Mouse (Mus musculus): ENCODE results near the gene Tsku.

The Tsku gene

DNA sequence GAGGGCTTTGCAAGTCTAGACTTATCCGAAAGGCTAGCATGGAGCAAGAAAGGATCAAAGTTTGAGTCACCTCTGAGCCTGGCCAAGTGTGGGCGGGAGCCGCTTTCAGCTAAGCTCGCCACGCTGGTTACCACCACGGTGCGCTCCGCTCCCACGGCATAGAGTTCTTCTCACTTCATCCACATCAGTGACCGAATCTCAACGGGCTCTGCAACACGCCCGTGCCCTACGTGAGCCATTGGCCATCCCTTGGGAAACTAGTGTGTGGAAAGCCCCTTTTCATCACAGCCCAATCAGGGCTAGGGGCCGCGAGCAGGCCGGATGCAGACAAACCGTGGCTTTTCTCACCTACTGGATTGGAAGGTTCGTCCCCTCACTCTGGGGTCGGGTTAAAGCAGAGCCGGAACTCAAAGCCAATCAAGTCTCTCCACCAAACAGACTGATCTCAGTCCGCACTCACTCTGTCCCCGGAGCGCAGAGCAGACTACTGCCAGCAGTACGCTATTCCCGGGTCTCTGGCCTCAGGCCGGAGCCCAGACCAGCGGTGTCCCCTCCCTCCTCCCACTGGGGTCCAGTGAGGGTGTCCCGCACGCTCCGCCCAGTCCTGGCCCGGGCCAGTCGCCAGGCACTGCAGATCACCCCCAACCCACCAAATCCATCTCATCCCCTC lies 1.0 kb downstream of the Tsku start:
- DNase-seq (ENCODE audit: extremely low read depth, low read depth) = no peak

DNA sequence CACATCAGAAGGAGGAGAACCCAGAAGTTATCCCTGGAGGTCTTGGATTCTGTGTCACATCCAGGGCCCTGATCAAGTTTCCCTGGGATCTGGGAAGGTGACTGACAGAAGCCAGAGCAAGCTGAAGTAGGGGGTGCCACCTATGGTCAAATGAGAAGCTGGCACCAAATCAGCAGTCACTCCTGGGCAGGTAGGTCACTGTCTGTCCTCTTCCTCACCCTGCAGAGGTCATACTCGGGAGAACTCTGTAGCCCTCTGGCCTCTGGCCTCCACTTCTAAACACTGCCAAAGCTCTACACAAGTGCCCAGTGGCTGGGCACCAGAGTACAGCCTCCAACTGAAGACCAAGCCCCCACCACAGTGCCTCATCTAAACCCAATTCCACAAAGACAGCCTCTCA lies 3.1 kb downstream of the Tsku start:
- DNase-seq (ENCODE audit: extremely low read depth, low read depth) = no peak

DNA sequence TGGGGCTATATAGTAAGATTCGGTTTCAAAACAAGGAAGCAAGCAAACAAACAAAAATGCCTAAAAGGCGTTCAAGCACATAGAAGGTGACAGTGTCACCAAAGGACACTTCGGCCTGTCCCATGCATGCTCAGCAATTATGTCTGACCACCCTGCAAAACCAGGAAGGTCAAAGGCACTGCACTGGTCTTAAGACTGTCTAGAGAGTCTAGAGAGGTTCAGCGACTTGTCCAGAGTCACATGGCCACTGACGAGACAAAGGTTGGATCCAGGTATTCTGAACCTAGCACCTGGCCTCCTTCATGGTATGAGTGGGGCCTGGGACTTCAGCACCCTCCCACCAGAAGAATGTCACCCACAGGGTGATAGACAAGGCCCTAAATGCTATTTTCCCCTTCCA lies 3.8 kb downstream of the Tsku start:
- DNase-seq (ENCODE audit: extremely low read depth, low read depth) = no peak

DNA sequence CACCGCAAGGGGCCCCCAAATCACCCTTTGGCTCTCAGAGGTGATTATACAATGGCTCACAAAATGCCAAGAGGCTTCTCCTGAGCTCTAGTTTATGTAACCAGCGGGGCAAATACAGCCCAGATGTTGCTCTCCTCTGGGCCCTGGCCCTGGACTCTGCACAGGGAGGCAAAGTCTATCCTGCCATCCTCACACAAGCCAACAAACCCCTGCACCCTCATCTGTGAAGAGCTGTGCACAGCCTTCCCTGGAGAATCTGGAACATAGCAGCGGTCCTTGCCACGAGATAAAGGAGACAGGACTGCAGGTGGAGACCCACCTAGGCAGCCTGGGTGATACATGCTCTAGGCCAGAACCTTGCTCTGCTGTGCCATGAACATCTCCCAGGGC lies 6.2 kb downstream of the Tsku start:
- DNase-seq (ENCODE audit: extremely low read depth, low read depth) = no peak

DNA sequence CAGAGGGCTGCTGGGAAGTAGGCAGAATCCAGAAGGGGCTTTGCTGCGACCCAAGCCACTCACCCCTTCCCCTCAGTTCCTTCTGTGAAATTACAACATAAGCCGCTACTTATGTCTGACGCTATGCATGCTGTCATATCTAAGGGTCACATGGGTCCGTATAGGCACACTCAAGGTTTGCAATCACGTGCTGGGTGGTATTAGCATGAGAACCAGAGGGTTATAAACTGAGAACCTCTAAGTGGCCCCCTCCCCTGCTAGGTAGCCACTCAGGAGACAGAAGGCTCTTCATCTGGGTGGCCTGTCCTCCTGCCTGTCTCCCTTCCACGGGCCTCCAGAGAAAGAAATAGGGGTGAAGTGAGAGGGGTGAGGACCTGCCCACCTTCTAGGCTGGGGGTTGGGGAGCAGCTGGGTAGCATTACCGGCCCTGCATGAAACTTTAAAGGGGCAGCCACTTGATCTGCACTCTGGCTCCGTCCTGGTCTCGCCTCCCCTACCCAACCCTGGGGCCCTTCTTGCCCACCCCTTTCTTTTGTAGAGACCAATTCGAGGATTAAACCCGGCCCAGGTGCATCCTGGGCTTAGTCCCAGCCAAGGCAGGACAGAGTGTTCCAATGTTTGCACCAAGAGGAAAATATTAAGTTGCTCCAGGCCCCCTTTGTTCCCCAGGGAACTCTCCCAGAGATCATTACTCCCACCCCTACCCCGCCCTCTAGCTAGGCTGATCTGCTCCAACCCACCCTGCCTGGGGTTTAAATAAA lies 6.8 kb downstream of the Tsku start:
- DNase-seq (ENCODE audit: extremely low read depth, low read depth) = no peak

DNA sequence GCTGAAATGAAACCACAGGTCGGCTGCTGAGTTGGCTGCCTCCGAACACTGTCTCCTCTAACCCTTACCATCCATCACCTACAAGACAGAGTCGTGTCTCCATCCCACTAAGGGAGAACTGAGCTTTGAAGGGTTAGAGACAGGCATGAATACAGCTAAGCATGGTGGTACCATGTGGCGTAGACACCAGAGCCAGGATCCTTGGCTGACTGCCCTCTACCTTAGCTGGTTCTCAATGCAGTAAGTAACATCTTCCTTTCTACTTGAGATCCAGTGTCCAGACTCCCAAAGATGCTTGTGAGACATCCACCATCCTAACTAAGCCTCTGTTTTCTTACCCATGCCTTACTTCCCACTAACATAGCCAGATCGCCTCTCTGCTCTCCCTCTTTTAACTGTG lies 7.5 kb downstream of the Tsku start:
- no peak for DNase-seq (ENCODE audit: extremely low read depth, low read depth)

DNA sequence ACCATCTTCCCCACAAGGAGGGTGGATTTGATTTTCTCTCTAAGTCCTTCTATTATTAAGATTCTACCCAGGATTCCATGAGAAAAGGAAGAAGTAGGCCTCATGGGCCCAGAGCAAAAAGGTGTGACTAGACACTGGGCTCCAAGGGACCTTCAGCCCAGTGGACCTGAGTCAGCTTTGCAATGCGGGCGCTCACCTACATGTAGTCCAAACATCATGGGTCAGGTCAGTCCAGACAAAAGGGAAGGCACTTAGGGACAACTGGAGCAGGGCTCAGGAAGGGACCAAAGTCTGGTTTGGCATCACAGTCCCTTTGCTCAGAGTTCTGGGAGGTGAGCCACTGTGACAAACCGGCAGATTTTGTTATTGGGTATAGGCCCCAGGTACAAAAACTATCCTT lies 9.6 kb downstream of the Tsku start:
- no peak for DNase-seq (ENCODE audit: extremely low read depth, low read depth)

DNA sequence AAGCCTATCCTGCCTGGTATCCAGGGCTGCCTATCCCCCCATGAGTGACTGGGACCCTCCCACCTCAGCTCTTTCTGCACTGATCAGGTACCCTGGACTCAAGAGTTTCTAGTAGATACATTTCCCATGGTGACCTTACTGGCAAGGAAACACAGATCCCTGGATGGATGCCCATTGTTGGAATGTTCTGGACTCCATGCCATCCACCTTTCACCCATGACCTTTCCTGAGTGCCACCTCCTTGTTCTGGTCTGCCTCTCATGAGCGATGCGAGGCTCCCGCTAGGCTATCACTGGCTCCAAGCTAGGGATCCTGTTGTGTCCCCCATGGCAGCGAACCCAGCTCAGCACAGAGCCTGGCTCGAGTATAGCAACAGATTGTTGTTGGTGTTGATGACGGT lies 11.3 kb downstream of the Tsku start:
- no peak for DNase-seq (ENCODE audit: extremely low read depth, low read depth)

DNA sequence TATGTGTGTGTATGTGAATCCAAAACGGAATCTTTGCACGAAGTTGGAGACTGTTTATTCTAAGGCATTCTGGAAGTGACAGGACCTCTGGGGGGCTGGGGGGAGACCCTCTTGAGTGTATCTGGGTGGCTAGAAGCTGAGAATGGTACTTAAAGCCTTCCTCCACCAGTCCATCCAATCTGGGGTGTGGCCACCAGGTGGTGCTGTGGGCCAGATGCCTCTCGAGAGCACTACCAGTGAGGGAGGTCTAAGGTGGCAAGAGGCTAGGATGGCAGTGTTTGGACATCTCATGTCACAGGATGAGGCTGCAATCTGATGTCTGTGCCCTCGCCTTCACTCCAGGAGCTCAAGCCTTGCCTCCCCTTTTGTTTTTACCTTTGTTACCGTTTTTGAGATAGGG lies 12.0 kb downstream of the Tsku start:
- no peak for DNase-seq (ENCODE audit: extremely low read depth, low read depth)

DNA sequence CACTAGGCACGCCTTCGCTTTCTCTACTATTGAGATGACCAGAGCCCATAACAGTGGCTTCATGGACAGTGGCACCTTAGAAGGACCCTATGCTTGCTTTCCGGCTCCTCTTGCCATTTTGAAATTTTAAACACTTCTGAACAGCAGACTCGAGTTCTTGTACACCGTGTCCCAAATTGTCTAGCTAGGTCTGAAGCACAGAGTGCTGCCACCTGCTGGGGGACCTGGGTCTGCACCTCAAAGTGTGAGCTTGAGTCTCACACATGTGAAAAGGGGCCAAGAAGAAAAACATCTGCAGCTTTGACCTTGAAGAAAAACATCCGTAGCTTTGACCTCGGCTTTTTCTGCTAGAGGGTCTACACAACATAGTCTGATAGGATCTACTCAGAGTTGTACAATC lies 13.1 kb downstream of the Tsku start:
- DNase-seq (ENCODE audit: extremely low read depth, low read depth) = no peak

DNA sequence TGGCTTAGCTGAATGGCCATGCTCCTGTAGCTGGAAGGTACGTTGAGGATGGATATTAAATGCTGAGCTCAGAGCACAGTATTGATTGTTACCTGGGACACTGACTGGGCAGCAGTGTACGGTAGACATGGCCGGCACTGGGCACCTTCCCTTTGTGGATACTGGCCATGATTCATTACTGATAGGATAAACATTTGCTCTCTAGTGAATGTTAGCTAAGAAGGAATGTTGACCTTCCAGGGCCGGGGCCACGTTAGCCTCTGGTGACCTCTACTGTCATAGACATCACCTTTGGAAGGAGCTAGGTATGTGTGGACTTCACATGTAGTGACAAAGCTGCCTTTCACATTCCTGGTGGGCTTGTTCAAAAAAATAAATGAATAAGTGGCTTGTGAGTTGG lies 13.7 kb downstream of the Tsku start:
- no peak for DNase-seq (ENCODE audit: extremely low read depth, low read depth)

DNA sequence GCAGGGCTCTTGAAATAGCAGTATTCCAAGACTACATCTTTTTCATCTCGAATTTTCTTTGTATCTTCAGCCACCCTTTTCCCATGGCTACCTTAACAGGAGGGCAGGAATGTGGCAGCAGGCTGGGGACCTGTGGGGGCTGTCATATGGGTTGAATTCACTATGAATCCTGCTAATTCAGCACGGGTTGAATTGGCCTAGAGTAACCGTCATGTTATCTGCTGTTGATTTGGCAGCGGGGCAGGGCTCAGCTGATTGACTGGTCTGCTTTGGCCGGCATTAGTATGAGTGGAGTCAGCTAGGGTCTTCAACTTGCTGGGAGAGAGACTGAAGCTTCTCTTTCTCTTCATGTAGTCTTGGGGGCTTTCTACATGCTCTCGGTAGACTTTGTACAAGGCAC lies 16.1 kb downstream of the Tsku start:
- no peak for DNase-seq (ENCODE audit: extremely low read depth, low read depth)

DNA sequence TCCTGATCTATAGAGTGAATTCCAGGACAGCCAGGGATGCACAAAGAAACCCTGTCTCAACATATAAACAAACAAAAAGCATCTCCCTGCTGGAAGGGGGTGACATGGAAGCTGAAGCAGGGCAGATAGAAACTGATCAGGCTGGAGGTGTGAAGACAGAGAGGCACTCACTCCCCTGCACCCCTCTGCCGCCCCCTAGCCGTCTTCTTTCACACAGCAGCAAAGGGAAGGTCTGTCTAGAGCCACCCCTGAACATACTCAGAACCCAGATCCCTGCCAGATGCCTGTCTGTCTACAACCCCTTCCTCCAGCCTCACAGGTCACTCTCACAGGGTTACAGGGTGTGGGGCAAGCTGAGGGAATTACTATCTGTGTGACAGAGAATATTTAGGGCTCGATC lies 16.8 kb downstream of the Tsku start:
- no peak for DNase-seq (ENCODE audit: extremely low read depth, low read depth)

DNA sequence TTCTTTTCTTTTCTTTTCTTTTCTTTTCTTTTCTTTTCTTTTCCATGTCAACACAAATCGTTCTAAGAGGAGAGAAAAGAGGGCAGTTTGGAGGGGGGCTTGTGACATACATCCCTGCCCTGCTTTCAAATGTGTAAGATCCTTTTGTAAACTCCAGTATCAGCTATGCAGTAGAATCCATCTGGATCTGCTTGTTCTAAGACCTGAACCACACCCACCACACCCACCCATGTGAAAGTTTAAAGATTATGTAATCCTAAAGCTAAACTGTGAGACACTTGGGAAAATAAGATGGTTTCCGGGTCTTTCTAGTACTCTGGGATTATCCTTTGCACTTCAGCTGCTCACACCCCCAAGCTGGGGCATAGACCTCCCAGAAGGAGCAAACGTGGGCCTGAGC lies 18.9 kb downstream of the Tsku start:
- no peak for DNase-seq (ENCODE audit: extremely low read depth, low read depth)

DNA sequence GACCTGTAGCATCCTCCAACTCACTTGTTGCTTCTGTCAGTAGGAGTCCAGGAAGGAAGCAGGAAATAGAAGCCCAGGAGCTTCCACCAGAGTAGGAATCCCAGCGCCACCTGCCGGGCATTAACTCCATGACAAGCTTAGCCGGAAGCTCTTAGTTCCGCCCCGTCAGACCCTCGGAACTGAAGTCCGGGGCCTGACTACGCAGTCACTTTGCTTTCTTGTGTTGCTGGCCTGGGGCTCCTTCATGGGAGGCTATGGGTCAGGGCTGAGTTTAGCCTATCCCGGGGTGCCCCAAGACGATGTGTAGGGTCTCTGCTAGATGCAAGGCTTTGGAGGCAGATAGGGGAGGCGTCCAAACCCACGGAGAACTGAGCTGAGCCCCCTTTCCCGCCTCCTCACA lies 19.7 kb downstream of the Tsku start:
- DNase-seq (ENCODE audit: extremely low read depth, low read depth) = peak; percentile 76

DNA sequence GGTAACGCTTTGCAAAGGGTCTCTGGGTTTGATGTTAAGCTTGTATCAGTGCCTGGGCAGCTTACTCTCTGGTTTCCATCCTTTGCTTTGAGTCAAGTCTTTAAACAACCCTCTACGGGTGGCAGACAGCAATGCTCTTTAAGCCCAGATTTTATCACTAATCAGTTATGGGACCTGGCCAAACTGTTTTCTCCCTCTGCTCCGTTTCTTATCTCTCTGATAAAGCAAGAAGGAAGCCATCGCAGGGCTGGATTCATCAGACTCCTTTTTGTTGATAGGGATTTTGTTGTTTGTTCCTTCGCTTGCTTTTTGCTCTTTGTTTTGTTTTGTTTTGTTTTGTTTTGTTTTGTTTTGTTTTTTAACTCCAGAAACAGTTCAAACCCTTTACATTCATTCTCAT lies 20.8 kb downstream of the Tsku start:
- DNase-seq (ENCODE audit: extremely low read depth, low read depth) = no peak

DNA sequence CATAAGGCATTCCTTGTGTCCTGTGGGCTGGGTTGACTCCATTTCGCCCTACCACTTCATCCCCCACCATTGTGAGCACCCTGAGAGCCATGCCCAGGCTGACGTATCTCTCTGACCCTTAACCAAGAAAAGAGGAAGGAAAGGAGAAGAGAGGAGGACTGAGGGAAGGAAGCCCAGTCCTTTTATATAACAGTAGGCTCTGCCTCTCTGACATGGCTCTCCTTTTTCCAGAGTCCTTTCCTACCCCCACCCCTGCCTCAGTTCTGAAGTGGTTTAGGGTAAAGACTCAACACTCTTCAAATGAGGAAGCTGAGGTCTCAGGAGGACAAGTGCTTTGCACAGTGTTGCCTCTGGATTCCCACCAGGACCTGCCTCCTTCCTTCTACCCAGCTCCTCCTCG lies 27.1 kb downstream of the Tsku start:
- peak; percentile 74 for DNase-seq (ENCODE audit: extremely low read depth, low read depth)

DNA sequence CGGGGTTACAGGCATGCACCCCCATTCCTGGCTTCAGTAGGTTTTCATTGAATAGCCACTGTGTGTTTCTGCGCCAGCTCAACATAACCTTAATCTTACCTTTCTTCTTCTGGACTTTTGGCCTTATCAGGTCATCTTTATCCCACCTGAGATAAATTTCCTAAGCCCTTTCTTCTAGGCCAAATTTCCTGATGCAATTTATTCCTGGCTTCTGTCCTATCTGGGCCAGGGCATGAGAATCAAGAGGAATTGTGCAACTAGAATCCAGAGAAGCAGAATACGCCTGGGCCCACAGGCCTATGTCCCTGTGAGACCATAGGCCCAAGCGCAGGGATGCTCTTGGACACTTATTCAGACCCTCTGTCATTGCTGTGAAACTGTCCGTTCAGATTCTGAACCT lies 27.6 kb downstream of the Tsku start:
- DNase-seq (ENCODE audit: extremely low read depth, low read depth) = no peak

DNA sequence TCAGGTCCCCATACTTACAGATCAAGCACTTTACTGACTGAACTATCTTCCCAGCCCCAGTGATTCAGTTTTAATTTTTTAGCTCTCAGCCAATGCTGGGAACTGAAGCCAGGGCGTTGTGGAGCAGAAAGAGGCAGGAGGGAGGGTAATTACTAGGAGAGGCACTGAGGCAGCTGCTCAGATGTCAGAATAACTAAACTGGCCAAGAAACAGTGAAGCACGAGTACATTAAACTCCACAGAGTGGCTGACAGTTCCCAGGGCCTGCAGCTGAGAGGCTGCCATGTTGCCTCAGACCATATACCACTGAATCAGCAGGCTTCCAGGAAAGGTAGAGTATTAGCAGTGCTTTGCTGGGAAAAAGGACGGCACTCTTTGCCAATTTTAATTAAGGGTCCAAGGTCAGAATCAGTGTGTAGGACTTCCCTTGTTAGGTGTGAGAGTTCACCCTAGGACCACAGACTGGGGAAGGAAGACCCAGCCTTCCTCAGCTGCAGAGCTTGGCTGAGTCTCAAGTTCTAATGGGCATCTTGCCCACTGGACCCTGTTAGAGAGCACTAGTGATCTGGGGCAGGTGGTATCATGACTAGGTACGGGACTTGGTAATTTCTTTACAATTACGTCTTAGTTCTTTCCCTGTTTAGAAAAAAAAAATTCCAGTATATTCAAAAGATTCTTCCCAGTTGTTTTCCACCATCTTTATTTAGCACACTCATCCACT lies 28.3 kb downstream of the Tsku start:
- DNase-seq (ENCODE audit: extremely low read depth, low read depth) = no peak

DNA sequence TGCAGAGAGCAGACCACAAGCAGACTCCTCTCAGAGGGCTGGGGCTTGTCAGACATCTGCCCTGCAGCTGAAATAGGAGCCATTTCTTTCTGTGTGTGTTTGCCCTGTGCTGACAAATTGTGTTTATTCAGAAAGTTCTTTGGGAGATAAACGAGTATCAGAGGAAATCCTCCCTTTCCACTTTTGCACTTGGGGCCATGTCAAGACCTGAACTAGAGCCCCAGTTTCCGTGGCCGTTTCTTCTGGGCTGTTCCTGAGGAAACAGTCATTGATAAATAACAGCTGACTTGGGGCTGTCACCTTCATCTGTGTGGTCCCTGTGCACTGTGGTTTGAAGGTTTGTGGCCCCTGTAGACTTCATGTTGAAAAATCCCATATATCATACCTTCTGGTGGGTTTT lies 29.2 kb downstream of the Tsku start:
- DNase-seq (ENCODE audit: extremely low read depth, low read depth) = no peak

DNA sequence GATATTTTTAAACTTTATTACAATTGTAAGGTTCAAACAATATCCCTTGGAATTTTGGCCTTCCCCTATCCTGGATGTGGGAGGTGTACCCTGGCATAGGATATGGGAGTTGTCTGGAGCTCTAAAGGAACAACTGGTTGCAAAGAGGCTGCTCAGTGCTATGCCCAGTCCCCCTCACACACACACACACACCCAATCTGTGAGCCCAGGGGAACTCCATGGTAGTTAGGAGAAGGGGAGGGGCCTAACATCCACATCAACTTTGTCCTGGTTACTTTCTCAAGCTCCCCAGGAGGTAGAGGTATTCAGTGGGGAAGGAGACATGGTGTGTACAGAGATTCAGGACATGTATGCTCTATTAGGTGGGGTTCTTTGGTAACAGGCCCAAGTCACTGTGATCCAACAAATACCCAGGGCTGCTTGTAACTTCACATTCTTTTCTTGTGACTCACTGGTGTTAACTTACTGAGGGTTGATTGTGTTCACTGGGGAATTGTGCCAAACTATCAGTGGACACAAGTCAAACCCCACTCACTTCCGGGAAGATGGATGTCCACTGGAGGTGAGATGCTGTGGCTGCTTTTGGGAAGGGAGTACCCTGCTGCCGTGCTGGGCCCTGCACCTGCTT lies 30.6 kb downstream of the Tsku start:
- no peak for DNase-seq (ENCODE audit: extremely low read depth, low read depth)

DNA sequence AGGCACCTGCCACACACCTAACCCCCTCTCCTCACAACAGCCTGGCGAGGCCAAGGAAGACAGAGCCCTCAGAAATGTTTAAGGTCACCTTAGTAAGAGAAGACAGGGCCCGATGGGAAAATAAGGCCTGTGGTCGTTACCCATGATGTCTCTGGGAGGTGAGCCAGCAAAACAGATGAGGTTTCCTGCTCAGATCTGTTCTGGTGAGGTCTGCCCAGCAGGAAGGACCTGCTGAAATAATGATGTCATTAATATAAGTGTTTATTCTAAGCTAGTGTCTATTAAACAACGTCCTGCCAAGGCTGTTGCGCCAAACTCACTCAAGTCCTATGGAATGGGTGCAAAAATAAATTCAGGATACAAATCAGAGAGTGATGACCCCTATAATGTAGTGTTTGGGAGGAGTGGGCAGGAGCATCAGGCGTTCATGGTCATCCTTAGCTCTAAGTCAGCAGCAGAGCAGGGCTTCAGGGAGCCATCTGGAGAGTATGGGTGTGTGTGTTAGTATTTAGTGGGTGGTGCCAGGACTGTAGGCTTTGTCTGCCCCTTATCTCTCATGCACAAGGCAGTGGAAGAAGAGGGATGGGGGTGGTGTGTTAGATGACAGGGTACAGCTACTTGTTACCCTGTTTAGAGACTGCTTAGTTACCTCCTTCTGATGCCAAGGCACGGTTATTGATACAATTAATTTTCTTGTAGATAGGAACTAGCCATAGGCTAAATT lies 31.3 kb downstream of the Tsku start:
- DNase-seq (ENCODE audit: extremely low read depth, low read depth) = peak; percentile 80

Data from MEL-GATA-1-ER (cell line).